ENCODE assay signal across 16 mouse cellular contexts in the genomic region with DNA sequence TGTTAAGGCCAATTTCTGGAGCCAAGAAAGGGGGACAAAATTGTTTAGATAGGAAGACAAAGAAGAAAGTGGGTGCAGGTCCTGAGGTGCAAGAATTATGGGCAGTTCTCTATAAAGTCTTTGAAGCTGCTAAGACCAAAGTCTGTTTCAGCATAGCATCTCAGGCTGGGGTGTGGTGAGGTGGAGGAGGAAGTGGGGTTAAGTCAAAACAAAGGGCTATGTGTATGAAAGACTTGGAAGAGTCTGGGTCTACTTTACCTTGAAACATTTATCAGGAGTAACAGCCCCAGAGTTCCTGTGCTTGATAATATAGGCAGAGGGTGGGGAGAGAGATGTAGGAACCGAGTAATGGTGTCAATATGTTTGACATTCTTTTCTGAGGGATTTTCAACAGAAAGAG.
"Had no signal": no experiment of that assay in that cellular context is flagged by ENCODE, and none has a peak within 500 bp of the region (broad histone marks: within the 10 kb centered on the region; RNA-seq: fewer than 3 reads in every experiment).

No protein-coding gene starts in this region.

- H3K9me3 ChIP-seq: kidney, embryonic 15.5 days; limb, embryonic 15.5 days; liver, embryonic 12.5 days; lung, embryonic 15.5 days; megakaryocyte, embryonic 14.5 days; neural tube, embryonic 15.5 days had no signal

- H3K9ac ChIP-seq: kidney, embryonic 15.5 days; limb, embryonic 15.5 days; liver, embryonic 12.5 days; lung, embryonic 15.5 days; neural tube, embryonic 15.5 days had no signal

- H3K36me3 ChIP-seq: kidney, embryonic 15.5 days; limb, embryonic 15.5 days; liver, embryonic 12.5 days; lung, embryonic 15.5 days; neural tube, embryonic 15.5 days had no signal

- H3K4me3 ChIP-seq: kidney, embryonic 15.5 days; left cerebral cortex, adult 2 months; limb, embryonic 15.5 days; liver, embryonic 12.5 days; lung, embryonic 15.5 days; megakaryocyte, embryonic 14.5 days; neural tube, embryonic 15.5 days had no signal

- H3K4me1 ChIP-seq: kidney, embryonic 15.5 days; limb, embryonic 15.5 days; liver, embryonic 12.5 days; megakaryocyte, embryonic 14.5 days; neural tube, embryonic 15.5 days had no signal

- ATAC-seq: liver, embryonic 12.5 days; midbrain, embryonic 16.5 days had no signal

- H3K27ac ChIP-seq: kidney, embryonic 15.5 days; left cerebral cortex, adult 2 months; limb, embryonic 15.5 days; liver, embryonic 12.5 days; lung, embryonic 15.5 days; macrophage; neural tube, embryonic 15.5 days; stomach, postnatal 0 days had no signal

- DNase-seq: kidney, adult 2 months; kidney, postnatal 14 days; lung, postnatal 14 days; right cerebral cortex, adult 18-20 months; right cerebral cortex, postnatal 25 days had no signal

- H3K27me3 ChIP-seq: kidney, embryonic 15.5 days; limb, embryonic 15.5 days; lung, embryonic 15.5 days; neural tube, embryonic 15.5 days had no signal

- H3K4me2 ChIP-seq: kidney, embryonic 15.5 days; limb, embryonic 15.5 days; liver, embryonic 12.5 days; lung, embryonic 15.5 days; midbrain, embryonic 11.5 days; neural tube, embryonic 15.5 days had no signal
